Mouse (Mus musculus) embryonic facial prominence, embryonic 11.5 days (tissue): ENCODE data around the gene Sec16a. TPM values are rescaled to one million over a fixed set of nuclear protein-coding genes. Genes with fewer than 3 reads are reported as not detected.

Source experiments
- ATAC-seq: fragments of 200-750 bp; cut with Nextera tagmentation; replicated peaks from 2 replicates; pipeline ENCODE4 v1.8.0; 2017; ENCODE audit warnings: low read depth; ENCODE audit not compliant: insufficient number of reproducible peaks, low FRiP score, low TSS enrichment
- DNase-seq: peaks from one replicate; pipeline ENCODE4 v3.0.0-alpha.2; 2015; ENCODE audit warnings: low spot score
- H3K27ac ChIP-seq: fragments of 300-500 bp; sonication (generic); replicated peaks from 2 replicates; pipeline ENCODE4 v1.5.1; 2014; ENCODE audit warnings: mild to moderate bottlenecking, low read depth, low read length, control low read depth
- H3K27me3 ChIP-seq: fragments of 300-500 bp; sonication (generic); 2 replicates; pipeline ENCODE4 v1.6.1; 2014; ENCODE audit warnings: mild to moderate bottlenecking, low read length, moderate library complexity, mixed read lengths; ENCODE audit not compliant: control insufficient read depth, insufficient read depth
- H3K36me3 ChIP-seq: fragments of 300-500 bp; sonication (generic); replicated peaks from 2 replicates; pipeline ENCODE4 v1.6.1; 2014; ENCODE audit warnings: low read depth, mild to moderate bottlenecking, low read length, moderate library complexity, mixed read lengths; ENCODE audit not compliant: control insufficient read depth, insufficient read depth
- H3K4me1 ChIP-seq: fragments of 300-500 bp; sonication (generic); 2 replicates; pipeline ENCODE4 v1.6.1; 2014; ENCODE audit warnings: low read length, mixed read lengths; ENCODE audit not compliant: control insufficient read depth, insufficient read depth
- H3K4me2 ChIP-seq: fragments of 300-500 bp; sonication (generic); 2 replicates; pipeline ENCODE4 v1.6.1; 2014; ENCODE audit warnings: low read depth, mild to moderate bottlenecking, control low read depth, low read length, moderate library complexity
- H3K4me3 ChIP-seq: fragments of 300-500 bp; sonication (generic); 2 replicates; pipeline ENCODE4 v1.5.1; 2014; ENCODE audit warnings: low read depth, low read length, control low read depth
- H3K9ac ChIP-seq: fragments of 300-500 bp; sonication (generic); replicated peaks from 2 replicates; pipeline ENCODE4 v1.6.1; 2014; ENCODE audit warnings: mild to moderate bottlenecking, control low read depth, low read length
- H3K9me3 ChIP-seq: fragments of 300-500 bp; sonication (generic); replicated peaks from 2 replicates; pipeline ENCODE4 v1.6.1; 2016; ENCODE audit warnings: mild to moderate bottlenecking, low read length, inconsistent platforms, mixed read lengths; ENCODE audit not compliant: control insufficient read depth
- WGBS: fragments of 180-500 bp; shearing (Covaris S2); extraction: QIAGEN DNeasy Blood & Tissue Kit; methylation state at CpG from one replicate; pipeline ENCODE4 v1.1.7; 2014; 5-methylcytosine and 5-hydroxymethylcytosine counted together
- polyA plus RNA-seq: library from polyadenylated mRNA; unstranded; fragments of >200 nt; fragmentation: Nextera tagmentation; extraction: Ambion mirVana; gene quantifications from 2 replicates; pipeline ENCODE4 v1.2.1, GENCODE M21; 2014

The Sec16a gene
- polyA plus RNA-seq, 1 experiment from 2014 or later, result 30.4 TPM

DNA sequence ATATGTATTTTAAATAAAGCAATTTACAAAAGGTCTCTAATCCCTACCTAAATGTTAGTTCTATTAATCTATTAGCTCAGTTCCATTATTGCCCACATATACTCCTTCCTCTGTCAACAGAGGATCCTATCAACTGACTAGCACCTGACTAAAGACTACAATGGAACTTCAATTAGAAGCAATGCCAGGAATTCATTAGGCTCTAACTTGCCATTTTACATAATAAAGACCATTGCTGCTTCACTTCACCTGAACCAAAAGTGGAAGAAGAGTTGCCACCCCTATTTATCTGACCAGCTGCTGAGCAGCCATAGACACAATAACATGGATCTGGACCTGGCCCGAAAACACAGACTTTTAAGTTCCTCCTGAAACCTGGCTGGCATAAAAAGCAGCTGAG is 2.2 kb downstream of the Sec16a start:
- H3K4me1 ChIP-seq, result peaks cover 4% of the 10 kb centered on the region
- peaks cover 7% of the 10 kb centered on the region; the same call in 1 of the 2 replicates for H3K36me3 ChIP-seq
- H3K4me3 ChIP-seq, result no peak overlapping the region
- no peak overlapping the region for H3K9ac ChIP-seq
- 88% methylated on average over 1 of the region's 1 CpGs for WGBS
- no peak for ATAC-seq
- no peaks in the 10 kb centered on the region for H3K9me3 ChIP-seq
- no peak overlapping the region for H3K4me2 ChIP-seq
- no peak overlapping the region for H3K27ac ChIP-seq
- no peak for DNase-seq
- H3K27me3 ChIP-seq, result no peaks in the 10 kb centered on the region

DNA sequence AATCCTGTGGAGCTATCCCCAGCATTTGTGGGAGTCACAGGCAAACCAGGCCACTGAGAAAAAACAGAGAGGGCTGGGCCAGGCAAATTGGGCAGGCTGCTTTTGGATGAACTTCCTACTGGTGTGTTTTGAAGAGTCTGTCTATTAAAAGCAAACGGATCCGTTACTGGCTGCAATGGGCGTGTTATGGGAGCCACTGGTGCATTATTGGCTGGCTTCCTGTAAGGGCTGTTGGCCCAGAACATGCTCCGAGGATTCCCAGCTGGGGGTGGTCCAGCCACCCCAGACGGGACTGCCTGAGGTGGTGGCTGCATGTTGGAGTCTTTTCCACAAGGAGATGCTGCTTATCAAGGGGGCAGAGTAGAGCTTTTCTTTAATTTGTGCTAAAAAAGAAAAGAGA is 3.3 kb downstream of the Sec16a start:
- peaks cover 4% of the 10 kb centered on the region for H3K4me1 ChIP-seq
- DNase-seq, result no peak
- no peaks in the 10 kb centered on the region for H3K27me3 ChIP-seq
- no peak overlapping the region for H3K4me2 ChIP-seq
- no peak overlapping the region for H3K4me3 ChIP-seq
- peaks cover 7% of the 10 kb centered on the region; the same call in 1 of the 2 replicates for H3K36me3 ChIP-seq
- ATAC-seq, result no peak
- no peak overlapping the region for H3K27ac ChIP-seq
- no peaks in the 10 kb centered on the region for H3K9me3 ChIP-seq
- 78% methylated on average over 5 of the region's 5 CpGs for WGBS
- no peak overlapping the region for H3K9ac ChIP-seq

DNA sequence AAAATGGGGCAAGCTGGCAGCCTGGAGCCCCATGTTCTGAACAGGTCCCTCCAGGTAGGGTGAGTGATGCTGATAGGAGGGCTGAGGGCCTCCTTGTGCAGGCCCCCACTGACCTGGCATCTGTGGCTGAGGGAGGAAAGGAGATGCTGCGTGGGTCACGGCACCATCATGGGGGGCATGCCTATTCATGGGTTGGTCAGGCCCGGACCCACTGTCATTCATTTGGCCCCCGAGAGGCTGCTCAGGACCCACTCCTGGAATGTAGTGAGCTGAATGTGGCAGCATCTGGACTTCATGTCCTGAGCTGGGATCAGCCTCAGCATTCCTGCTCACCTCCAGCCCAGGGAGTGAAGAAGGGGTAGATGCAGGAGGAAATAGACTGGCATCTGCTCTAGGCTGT is 3.8 kb downstream of the Sec16a start:
- Histone ChIP-seq H3K4me2 (no peak overlapping the region), H3K9ac (no peak overlapping the region), H3K4me3 (no peak overlapping the region), H3K27ac (no peak overlapping the region), H3K9me3 (no peaks in the 10 kb centered on the region), H3K36me3 (peaks cover 7% of the 10 kb centered on the region; the same call in 1 of the 2 replicates), H3K27me3 (no peaks in the 10 kb centered on the region), H3K4me1 (peaks cover 4% of the 10 kb centered on the region)
- ATAC-seq (no peak), DNase-seq (no peak)
- 91% methylated on average over 4 of the region's 4 CpGs for WGBS

DNA sequence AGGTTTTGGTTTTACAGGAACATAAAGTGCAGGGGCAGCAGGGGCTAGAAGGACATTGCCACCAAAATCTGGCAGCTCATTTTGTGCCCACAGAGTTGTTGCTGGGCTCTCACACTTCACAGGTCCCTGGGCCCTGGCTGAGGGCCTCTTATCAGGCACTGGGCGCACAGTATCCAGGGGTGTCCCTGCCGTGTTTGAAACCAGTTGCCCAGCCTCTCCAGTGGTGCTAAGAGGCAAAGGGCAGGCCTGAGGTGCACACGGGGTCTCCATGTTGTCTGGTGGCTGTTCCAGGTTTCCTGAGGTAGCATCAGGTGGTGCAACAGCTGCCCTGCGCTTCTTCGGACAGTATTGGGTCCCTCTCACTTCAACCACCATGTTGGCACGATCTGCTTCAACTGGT is 5.3 kb downstream of the Sec16a start:
- ATAC-seq, result no peak
- no peak overlapping the region for H3K4me3 ChIP-seq
- H3K27me3 ChIP-seq, result no peaks in the 10 kb centered on the region
- 91% methylated on average over 6 of the region's 6 CpGs for WGBS
- H3K9ac ChIP-seq, result no peak overlapping the region
- no peak overlapping the region for H3K4me2 ChIP-seq
- H3K36me3 ChIP-seq, result peaks cover 15% of the 10 kb centered on the region
- H3K9me3 ChIP-seq, result no peaks in the 10 kb centered on the region
- DNase-seq, result no peak
- peaks cover 4% of the 10 kb centered on the region for H3K4me1 ChIP-seq
- H3K27ac ChIP-seq, result no peak overlapping the region

DNA sequence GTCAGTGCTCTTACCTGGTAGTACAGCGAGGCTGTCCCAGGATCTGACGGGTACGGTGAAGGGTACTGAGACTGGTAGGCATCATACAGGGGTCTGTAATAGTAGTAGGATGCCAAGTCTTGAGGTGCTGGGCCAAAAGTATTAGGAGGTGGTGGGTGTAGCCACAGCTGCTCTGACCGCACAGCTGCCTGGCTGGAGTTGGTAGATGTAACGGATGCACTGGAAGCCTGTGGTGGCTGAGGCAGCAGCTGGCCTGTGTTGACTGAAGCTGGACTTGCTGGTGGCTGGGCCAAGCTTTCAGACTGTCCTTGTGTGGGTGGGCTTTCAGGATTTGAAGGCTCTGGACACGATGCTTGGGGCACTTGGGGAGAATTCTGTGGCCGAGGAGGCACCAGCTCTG is 6.6 kb downstream of the Sec16a start:
- H3K4me3 ChIP-seq, result no peak overlapping the region
- no peaks in the 10 kb centered on the region for H3K4me1 ChIP-seq
- no peak overlapping the region for H3K27ac ChIP-seq
- H3K9ac ChIP-seq, result no peak overlapping the region
- 90% methylated on average over 7 of the region's 7 CpGs for WGBS
- peaks cover 16% of the 10 kb centered on the region for H3K36me3 ChIP-seq
- ATAC-seq, result no peak
- H3K4me2 ChIP-seq, result no peak overlapping the region
- no peaks in the 10 kb centered on the region for H3K9me3 ChIP-seq
- H3K27me3 ChIP-seq, result no peaks in the 10 kb centered on the region
- no peak for DNase-seq

DNA sequence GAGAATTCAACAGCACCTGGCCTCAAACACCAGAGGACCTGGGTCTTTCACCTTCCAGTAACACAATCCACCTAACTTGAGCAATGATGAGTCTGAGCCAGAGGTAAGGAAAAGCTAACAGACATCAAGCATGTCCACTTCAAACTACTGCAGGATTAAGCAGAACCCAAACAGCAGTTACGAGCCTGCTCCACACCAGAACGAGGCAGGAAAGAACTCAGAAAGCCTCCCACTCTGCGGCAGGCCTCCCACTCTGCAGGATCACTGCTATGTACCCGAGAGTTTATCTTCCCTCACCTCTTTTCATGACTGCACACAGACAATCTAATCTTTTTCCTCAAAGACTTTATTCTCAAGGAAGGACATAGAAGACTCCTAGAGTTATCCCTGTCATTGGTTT is 7.8 kb downstream of the Sec16a start:
- WGBS, result 76% methylated on average over 4 of the region's 4 CpGs
- no peak for DNase-seq
- Histone ChIP-seq H3K36me3 (peaks cover 16% of the 10 kb centered on the region), H3K27ac (no peak overlapping the region), H3K27me3 (no peaks in the 10 kb centered on the region), H3K4me1 (no peaks in the 10 kb centered on the region), H3K4me3 (no peak overlapping the region), H3K9ac (peak overlapping the region; percentile 18; the same call in 1 of the 2 replicates), H3K4me2 (no peak overlapping the region), H3K9me3 (no peaks in the 10 kb centered on the region)
- ATAC-seq, result no peak

DNA sequence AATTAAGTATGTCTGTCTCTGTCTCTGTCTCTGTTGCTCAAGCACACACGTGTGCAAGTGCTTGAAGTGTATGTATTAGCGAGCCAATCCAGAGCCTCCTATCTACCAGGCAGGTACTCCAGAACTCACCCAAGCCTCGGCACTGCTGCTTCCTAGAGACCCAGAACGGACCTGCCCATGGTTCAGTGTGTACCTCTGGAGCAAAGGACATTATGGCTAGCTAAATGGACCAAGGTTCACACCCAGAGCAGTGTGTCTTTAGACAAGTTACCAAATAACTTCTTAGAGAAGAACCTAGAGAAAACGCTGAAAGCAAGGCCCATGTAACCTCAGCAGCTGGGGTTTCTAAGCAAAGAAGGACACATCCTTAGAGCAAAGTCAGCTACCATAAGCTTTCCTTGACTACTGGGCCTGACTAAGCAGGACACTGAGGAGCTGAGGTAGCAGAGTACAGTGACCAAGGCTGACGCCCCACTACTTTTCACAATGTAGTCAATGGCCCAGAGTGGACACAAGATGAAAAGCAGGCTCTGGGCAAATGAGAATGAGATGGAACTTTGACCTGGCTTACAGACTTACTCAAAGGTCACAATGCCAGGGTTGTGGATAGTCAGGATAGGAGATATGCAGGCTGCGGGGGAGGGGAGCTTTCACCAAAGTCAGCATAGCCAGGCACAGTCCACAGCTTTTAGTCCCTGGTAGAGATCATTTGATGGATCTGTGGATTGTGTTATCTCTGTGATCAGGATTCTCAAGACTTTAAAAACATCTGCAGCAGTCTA is 10.0 kb downstream of the Sec16a start:
- DNase-seq (no peak), ATAC-seq (no peak)
- Histone ChIP-seq H3K4me1 (no peaks in the 10 kb centered on the region), H3K4me2 (no peak overlapping the region), H3K36me3 (peaks cover 12% of the 10 kb centered on the region), H3K9me3 (no peaks in the 10 kb centered on the region), H3K9ac (no peak overlapping the region), H3K4me3 (no peak overlapping the region), H3K27ac (no peak overlapping the region), H3K27me3 (no peaks in the 10 kb centered on the region)
- WGBS, result 89% methylated on average over 7 of the region's 7 CpGs

DNA sequence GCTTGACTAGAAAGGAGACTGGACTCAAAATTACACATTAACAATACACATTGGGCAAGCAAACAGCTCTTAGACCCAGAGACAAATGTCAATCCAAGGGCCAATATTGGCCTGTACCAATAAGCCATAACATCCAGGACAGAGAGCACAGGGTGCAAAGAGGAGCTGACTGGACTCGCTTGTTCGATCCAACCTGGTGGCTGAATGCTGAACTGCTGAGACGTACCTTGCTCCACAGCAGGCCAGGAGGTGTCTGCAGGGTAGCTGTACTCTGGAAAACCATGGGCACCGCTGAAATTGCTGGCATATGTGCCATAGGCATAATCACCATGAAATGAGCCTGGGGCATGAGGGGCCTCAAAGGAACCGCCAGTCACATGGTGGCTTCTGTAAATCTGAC is 15.2 kb downstream of the Sec16a start:
- H3K4me3 ChIP-seq, result no peak overlapping the region
- DNase-seq, result no peak
- no peak overlapping the region for H3K4me2 ChIP-seq
- no peak overlapping the region for H3K9ac ChIP-seq
- no peaks in the 10 kb centered on the region for H3K9me3 ChIP-seq
- WGBS, result 91% methylated on average over 5 of the region's 5 CpGs
- H3K4me1 ChIP-seq, result no peaks in the 10 kb centered on the region
- H3K27ac ChIP-seq, result no peak overlapping the region
- no peaks in the 10 kb centered on the region for H3K27me3 ChIP-seq
- peaks cover 10% of the 10 kb centered on the region for H3K36me3 ChIP-seq
- ATAC-seq, result no peak
